Mouse (Mus musculus) neural tube, embryonic 15.5 days (tissue): ENCODE results near the gene Rapgef6. TPM values are rescaled to one million over a fixed set of nuclear protein-coding genes. Genes with fewer than 3 reads are reported as not detected.

ENCODE experiments used
- ATAC-seq: fragments of 200-750 bp; cut with Nextera tagmentation; 2 replicates; pipeline ENCODE4 v1.8.0; 2017; ENCODE audit warnings: mild to moderate bottlenecking, moderate TSS enrichment, moderate library complexity; ENCODE audit not compliant: low FRiP score
- H3K27ac ChIP-seq: fragments of 300-500 bp; sonication (generic); replicated peaks from 2 replicates; pipeline ENCODE4 v1.5.1; 2015; ENCODE audit warnings: mild to moderate bottlenecking, inconsistent platforms
- H3K27me3 ChIP-seq: fragments of 300-500 bp; sonication (generic); replicated peaks from 2 replicates; pipeline ENCODE4 v1.6.1; 2015; ENCODE audit warnings: inconsistent platforms
- H3K36me3 ChIP-seq: fragments of 300-500 bp; sonication (generic); 2 replicates; pipeline ENCODE4 v1.6.1; 2015; ENCODE audit warnings: inconsistent platforms
- H3K4me1 ChIP-seq: fragments of 300-500 bp; sonication (generic); 2 replicates; pipeline ENCODE4 v1.6.1; 2015; ENCODE audit warnings: inconsistent platforms
- H3K4me2 ChIP-seq: fragments of 300-500 bp; sonication (generic); 2 replicates; pipeline ENCODE4 v1.6.1; 2015; ENCODE audit warnings: inconsistent platforms, mild to moderate bottlenecking, moderate library complexity
- H3K4me3 ChIP-seq: fragments of 300-500 bp; sonication (generic); replicated peaks from 2 replicates; pipeline ENCODE4 v1.5.1; 2015; ENCODE audit warnings: mild to moderate bottlenecking, inconsistent platforms
- H3K9ac ChIP-seq: fragments of 300-500 bp; sonication (generic); replicated peaks from 2 replicates; pipeline ENCODE4 v1.6.1; 2015; ENCODE audit warnings: mild to moderate bottlenecking, inconsistent platforms
- H3K9me3 ChIP-seq: fragments of 300-500 bp; sonication (generic); replicated peaks from 2 replicates; pipeline ENCODE4 v1.6.1; 2016; ENCODE audit warnings: inconsistent platforms
- WGBS: fragments of 180-500 bp; shearing (Covaris S2); methylation state at CpG from one replicate; pipeline ENCODE4 v1.1.7; 2015; ENCODE audit warnings: mixed read lengths; 5-methylcytosine and 5-hydroxymethylcytosine counted together
- microRNA-seq: library from miRNA; unstranded; fragments of <30 nt; microRNA quantifications from one replicate; pipeline ENCODE4, GENCODE M21; 2017
- polyA plus RNA-seq: library from polyadenylated mRNA; unstranded; fragments of >200 nt; fragmentation: Nextera tagmentation; extraction: Ambion mirVana; gene quantifications from 2 replicates; pipeline ENCODE4 v1.2.1, GENCODE M21; 2015

Rapgef6 gene
- polyA plus RNA-seq, 1 experiment from 2014 or later: 36.5 TPM

- ATAC-seq: no peak
- Histone ChIP-seq H3K4me3 (no peak overlapping the region), H3K27ac (no peak overlapping the region), H3K9me3 (no peaks in the 10 kb centered on the region), H3K4me1 (no peaks in the 10 kb centered on the region), H3K36me3 (peaks cover 25% of the 10 kb centered on the region), H3K9ac (no peak overlapping the region), H3K4me2 (no peak overlapping the region), H3K27me3 (no peaks in the 10 kb centered on the region)
- WGBS: 95% methylated on average over 2 of the region's 2 CpGs
Measured at GRCm38 (mm10) chr11:54741330-54741729, 218.7 kb downstream of the Rapgef6 start.

DNA sequence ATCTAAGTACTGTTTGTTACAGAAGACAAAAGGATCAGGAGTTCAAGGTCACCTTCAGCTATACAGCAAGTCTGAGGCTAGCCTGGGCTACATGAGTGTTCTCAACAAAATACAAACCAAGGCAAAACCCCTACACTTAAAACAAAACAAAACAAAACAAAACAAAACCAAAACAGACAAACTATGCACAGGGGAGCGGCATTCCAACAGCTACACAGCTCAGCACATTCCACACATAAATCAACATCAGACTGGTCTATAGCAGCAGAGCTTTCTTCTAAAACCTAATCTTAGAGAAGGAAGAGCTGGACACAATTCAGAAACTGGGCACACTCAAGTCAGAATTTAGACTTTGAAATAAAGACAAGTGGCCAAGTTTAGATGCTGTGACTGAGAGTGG, 221.6 kb downstream of the Rapgef6 start:
- H3K27ac ChIP-seq: no peak overlapping the region
- WGBS: 88% methylated on average over 1 of the region's 1 CpGs
- ATAC-seq: no peak

More for the DNA sequence above, 221.6 kb downstream of the Rapgef6 start:
- no peaks in the 10 kb centered on the region for H3K27me3 ChIP-seq
- H3K36me3 ChIP-seq: peaks cover 15% of the 10 kb centered on the region
- H3K9ac ChIP-seq: no peak overlapping the region
- no peak overlapping the region for H3K4me2 ChIP-seq
- no peaks in the 10 kb centered on the region for H3K9me3 ChIP-seq
- no peak overlapping the region for H3K4me3 ChIP-seq
- H3K4me1 ChIP-seq: no peaks in the 10 kb centered on the region

Small RNA genes lying within 50 kb of the gene (microRNA-seq; reads per million reads assigned to microRNA genes)
- gene Gm26116: not detected

Other genes with a start within 250 kb of the Rapgef6 start
- gene Acsl6, start 219.0 kb upstream of the Rapgef6 start, polyA plus RNA-seq: 40.1 and 47.3 TPM in 2 replicates
- gene Meikin, start 152.2 kb upstream of the Rapgef6 start, polyA plus RNA-seq: not detected in 2 replicates
- gene Fnip1, start 84.6 kb upstream of the Rapgef6 start, polyA plus RNA-seq: 9.0 and 9.2 TPM in 2 replicates